Mouse (Mus musculus) stomach, postnatal 0 days (tissue): ENCODE data around the gene G3bp1.

Experiments
- CTCF ChIP-seq: IDR thresholded peaks from 2 replicates; pipeline ENCODE4 v1.5.1; 2016; ENCODE audit warnings: antibody characterized with exemption, low read depth, mild to moderate bottlenecking, moderate library complexity
- EP300 ChIP-seq: optimal IDR thresholded peaks from 2 replicates; pipeline ENCODE3; 2016; ENCODE audit warnings: antibody characterized with exemption

- TF ChIP-seq CTCF (no peak), EP300 (no peak)
Measured at GRCm38 (mm10) chr11:55436089-55436488, 33.4 kb upstream of the G3bp1 start.
